Mouse (Mus musculus) liver, adult 2 months (tissue): ENCODE results near the gene Olfr1099. TPM values are rescaled to one million over a fixed set of nuclear protein-coding genes. Genes with fewer than 3 reads are reported as not detected.

Source experiments
- DNase-seq: peaks from one replicate; pipeline ENCODE4 v3.0.0-alpha.2; 2011; ENCODE audit warnings: low read depth, low spot score; ENCODE audit errors: extremely low read depth
- H3K27ac ChIP-seq: fragments of 200-500 bp; replicated peaks from 2 replicates; pipeline ENCODE4 v1.5.1; 2012; ENCODE audit warnings: low read depth, mild to moderate bottlenecking, control low read depth, inconsistent platforms, low read length; ENCODE audit not compliant: insufficient read depth
- H3K27me3 ChIP-seq: fragments of 200-500 bp; 2 replicates; pipeline ENCODE4 v1.6.1; 2012; ENCODE audit warnings: mild to moderate bottlenecking, moderate library complexity, low read length, inconsistent platforms; ENCODE audit not compliant: control insufficient read depth, insufficient read depth
- H3K36me3 ChIP-seq: fragments of 200-500 bp; 2 replicates; pipeline ENCODE4 v1.6.1; 2012; ENCODE audit warnings: low read length, inconsistent platforms; ENCODE audit not compliant: control insufficient read depth, insufficient read depth
- H3K4me1 ChIP-seq: fragments of 200-500 bp; 2 replicates; pipeline ENCODE4 v1.6.1; 2011; ENCODE audit warnings: low read length; ENCODE audit not compliant: control insufficient read depth, insufficient read depth
- H3K4me3 ChIP-seq: fragments of 200-500 bp; 2 replicates; pipeline ENCODE4 v1.5.1; 2011; ENCODE audit warnings: low read depth, mild to moderate bottlenecking, control low read depth, low read length, moderate library complexity; ENCODE audit not compliant: insufficient read depth
- H3K79me2 ChIP-seq: fragments of 200-500 bp; 2 replicates; pipeline ENCODE4 v1.6.1; 2012; ENCODE audit warnings: inconsistent platforms, mild to moderate bottlenecking, low read length, moderate library complexity; ENCODE audit not compliant: control insufficient read depth, insufficient read depth
- H3K9ac ChIP-seq: fragments of 200-500 bp; 2 replicates; pipeline ENCODE4 v1.6.1; 2012; ENCODE audit warnings: low read depth, mild to moderate bottlenecking, control low read depth, inconsistent platforms, low read length
- CTCF ChIP-seq: fragments of 200-500 bp; IDR thresholded peaks from 2 replicates; pipeline ENCODE4 v1.5.1; 2011; ENCODE audit warnings: low read depth, low read length, control low read depth
- POLR2A ChIP-seq: fragments of 200-500 bp; IDR thresholded peaks from 2 replicates; pipeline ENCODE4 v1.6.1; 2011; ENCODE audit warnings: low read length, control low read depth; ENCODE audit not compliant: insufficient read depth; ENCODE audit errors: extremely low read depth
- WGBS: fragments of 180-500 bp; shearing (Covaris S2); methylation state at CpG from one replicate; pipeline ENCODE4 v1.1.7; 2018; 5-methylcytosine and 5-hydroxymethylcytosine counted together
- polyA plus RNA-seq: library from polyadenylated mRNA; depleted of rRNA; stranded (reverse); fragments of >200 nt; gene quantifications from 2 replicates; pipeline ENCODE4 v1.2.3, GENCODE M21; 2012; rRNA removed
- total RNA-seq: library from RNA; depleted of rRNA; stranded (reverse); fragments of >200 nt; gene quantifications from 2 replicates; pipeline ENCODE4 v1.2.3, GENCODE M21; 2014; rRNA removed

Gene Olfr1099
- not detected in 2 replicates for total RNA-seq
- not detected in 2 replicates for polyA plus RNA-seq

DNA sequence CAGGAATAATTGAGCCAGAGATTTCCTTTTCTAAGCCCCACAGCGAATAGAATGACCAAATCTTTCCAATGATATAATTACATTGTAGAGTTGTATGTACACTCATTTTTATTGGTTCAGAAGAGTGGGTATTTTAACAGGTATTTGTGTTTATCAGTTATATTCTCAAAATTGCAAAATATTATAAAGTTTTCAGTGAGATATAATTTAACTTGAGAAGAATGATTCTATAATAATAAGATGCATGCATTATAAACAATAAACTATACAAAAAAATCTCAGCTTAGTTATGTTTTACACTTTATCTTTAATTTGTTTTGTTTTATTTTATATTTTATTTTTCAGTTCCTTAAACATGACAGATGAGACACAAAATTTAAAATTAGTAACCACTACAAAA, at the start of gene Olfr1099:
Olfr1099 (minus strand) TSS at position 101 of the 400 bp plus-strand sequence.
- no peaks in the 10 kb centered on the region for H3K79me2 ChIP-seq
- H3K9ac ChIP-seq: no peak within 1 kb of the TSS
- no peaks in the 10 kb centered on the region for H3K36me3 ChIP-seq
- no peak within 1 kb of the TSS for H3K27ac ChIP-seq
- H3K4me1 ChIP-seq: no peaks in the 10 kb centered on the region
- TF ChIP-seq CTCF (no peak), POLR2A (no peak)
- no peaks in the 10 kb centered on the region for H3K27me3 ChIP-seq
- no peak within 1 kb of the TSS for H3K4me3 ChIP-seq
- WGBS: 67% methylated on average over 1 of the region's 1 CpGs
- no peak for DNase-seq

GRCm38 (mm10) chr2:86998098-86998497, 37.6 kb upstream of the Olfr1099 start, which contains the start of gene Olfr1102:
Olfr1102 (plus strand) TSS chr2:86998398.
- Histone ChIP-seq H3K27ac (no peak within 1 kb of the TSS), H3K79me2 (no peaks in the 10 kb centered on the region), H3K36me3 (no peaks in the 10 kb centered on the region), H3K4me3 (no peak within 1 kb of the TSS), H3K9ac (no peak within 1 kb of the TSS), H3K27me3 (no peaks in the 10 kb centered on the region), H3K4me1 (no peaks in the 10 kb centered on the region)
- no peak for TF ChIP-seq CTCF
- TF ChIP-seq POLR2A: no peak
- DNase-seq: no peak

DNA sequence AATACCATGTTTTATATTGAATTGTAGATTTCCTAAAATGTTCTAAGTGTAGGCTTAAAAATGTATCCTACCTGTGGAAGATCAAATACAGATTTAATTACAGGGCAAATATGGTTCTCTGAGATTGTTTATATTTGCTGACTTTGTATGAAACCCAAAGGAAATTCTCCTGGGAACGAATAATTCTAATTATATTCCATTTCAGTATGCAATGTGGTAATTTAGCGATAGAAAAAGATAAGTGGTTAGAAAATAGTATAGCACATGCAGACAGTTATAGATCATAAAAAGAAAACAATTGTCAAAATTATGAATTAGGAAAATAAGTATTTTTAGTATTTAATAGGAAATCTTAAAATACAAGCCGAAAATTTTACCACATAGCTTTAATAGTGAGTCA, 30.6 kb upstream of the Olfr1099 start, which contains the start of gene Olfr1101:
Olfr1101 (minus strand) TSS at position 101 of the 400 bp plus-strand sequence.
- TF ChIP-seq POLR2A (no peak), CTCF (no peak)
- Histone ChIP-seq H3K27ac (no peak within 1 kb of the TSS), H3K36me3 (no peaks in the 10 kb centered on the region), H3K27me3 (no peaks in the 10 kb centered on the region), H3K4me1 (no peaks in the 10 kb centered on the region), H3K9ac (no peak within 1 kb of the TSS), H3K4me3 (no peak within 1 kb of the TSS), H3K79me2 (no peaks in the 10 kb centered on the region)
- no peak for DNase-seq
- 56% methylated on average over 3 of the region's 3 CpGs for WGBS

DNA sequence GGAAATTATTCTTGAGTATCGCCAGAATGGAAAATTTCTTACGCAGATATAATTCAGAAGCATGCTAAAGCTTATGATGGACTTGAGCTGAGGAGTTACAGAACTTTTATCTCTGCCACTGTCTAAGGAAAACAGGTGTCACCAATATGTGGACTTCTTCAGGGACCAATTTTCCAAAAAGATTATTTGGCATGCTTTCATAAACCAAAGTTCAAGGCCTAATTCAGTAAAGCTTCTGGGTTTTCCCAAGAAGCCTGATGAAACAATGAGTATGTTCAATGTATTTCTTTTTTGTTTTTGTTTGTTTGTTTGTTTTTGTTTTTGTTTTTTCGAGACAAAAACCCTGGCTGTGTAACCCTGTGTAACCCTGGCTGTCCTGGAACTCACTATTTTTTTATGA, 19.4 kb upstream of the Olfr1099 start, which contains the start of gene Olfr1100:
Olfr1100 (minus strand) TSS at position 101 of the 400 bp plus-strand sequence.
- Histone ChIP-seq H3K27ac (no peak within 1 kb of the TSS), H3K4me3 (no peak within 1 kb of the TSS), H3K36me3 (no peaks in the 10 kb centered on the region), H3K27me3 (no peaks in the 10 kb centered on the region), H3K4me1 (no peaks in the 10 kb centered on the region), H3K9ac (no peak within 1 kb of the TSS), H3K79me2 (no peaks in the 10 kb centered on the region)
- WGBS: 68% methylated on average over 3 of the region's 3 CpGs
- TF ChIP-seq CTCF: no peak
- no peak for TF ChIP-seq POLR2A
- DNase-seq: no peak

- no peak overlapping the region for H3K9ac ChIP-seq
- H3K79me2 ChIP-seq: no peaks in the 10 kb centered on the region
- H3K36me3 ChIP-seq: no peaks in the 10 kb centered on the region
- H3K4me3 ChIP-seq: no peak overlapping the region
- H3K27me3 ChIP-seq: no peaks in the 10 kb centered on the region
- H3K27ac ChIP-seq: no peak overlapping the region
- H3K4me1 ChIP-seq: no peaks in the 10 kb centered on the region
- TF ChIP-seq POLR2A (no peak), CTCF (no peak)
- no peak for DNase-seq
These were observed 33.9 kb downstream of the Olfr1099 start for GRCm38 (mm10) chr2:86926557-86926956.

GRCm38 (mm10) chr2:86924445-86924844, 36.0 kb downstream of the Olfr1099 start, which contains the start of gene Olfr1098:
Olfr1098 (minus strand) TSS chr2:86924545.
- Histone ChIP-seq H3K4me3 (no peak within 1 kb of the TSS), H3K4me1 (no peaks in the 10 kb centered on the region), H3K27me3 (no peaks in the 10 kb centered on the region), H3K36me3 (no peaks in the 10 kb centered on the region), H3K79me2 (no peaks in the 10 kb centered on the region), H3K9ac (no peak within 1 kb of the TSS), H3K27ac (no peak within 1 kb of the TSS)
- no peak for DNase-seq
- 80% methylated on average over 1 of the region's 1 CpGs for WGBS
- TF ChIP-seq POLR2A (no peak), CTCF (no peak)
